Mouse (Mus musculus): ENCODE data around the gene Sox18.

Gene Sox18

DNA sequence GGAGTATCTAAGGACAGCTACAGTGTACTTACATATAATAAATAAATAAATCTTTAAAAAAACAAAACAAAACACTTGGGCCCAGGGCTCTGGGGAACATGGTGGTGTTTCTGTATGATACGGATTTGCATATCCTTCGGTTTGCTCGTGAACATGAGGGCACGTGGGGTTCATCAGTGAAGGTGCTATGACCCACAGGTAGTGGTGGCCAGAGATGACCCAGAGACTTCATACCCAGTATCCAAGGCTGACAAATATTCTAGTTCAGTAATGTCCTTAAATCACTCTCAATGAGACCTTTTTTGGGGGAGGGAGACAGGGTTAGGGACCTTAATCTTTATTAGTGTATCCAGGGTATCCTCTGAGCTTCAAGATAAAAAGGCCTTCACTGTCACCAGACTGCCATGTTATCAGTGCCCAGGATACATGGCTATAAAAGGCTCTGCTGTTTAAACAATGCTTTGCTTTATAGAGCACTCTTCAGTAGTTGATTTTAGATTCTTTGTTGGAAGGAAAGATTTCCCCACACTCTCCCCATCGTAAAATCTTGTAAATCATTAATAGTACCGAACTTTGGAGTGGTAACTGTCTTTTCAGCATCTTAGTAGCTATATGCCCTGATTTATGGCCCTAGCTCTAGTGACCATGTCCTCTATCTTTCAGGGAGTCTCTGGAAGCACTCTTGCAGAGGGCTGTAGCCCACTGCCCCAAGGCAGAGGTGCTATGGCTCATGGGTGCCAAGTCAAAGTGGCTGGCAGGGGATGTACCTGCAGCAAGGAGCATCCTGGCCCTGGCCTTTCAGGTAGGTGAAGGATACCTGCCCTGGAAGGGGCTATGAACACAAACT lies 24.6 kb downstream of the Sox18 start:
- no peak for DNase-seq (ENCODE audit: low read depth)

DNA sequence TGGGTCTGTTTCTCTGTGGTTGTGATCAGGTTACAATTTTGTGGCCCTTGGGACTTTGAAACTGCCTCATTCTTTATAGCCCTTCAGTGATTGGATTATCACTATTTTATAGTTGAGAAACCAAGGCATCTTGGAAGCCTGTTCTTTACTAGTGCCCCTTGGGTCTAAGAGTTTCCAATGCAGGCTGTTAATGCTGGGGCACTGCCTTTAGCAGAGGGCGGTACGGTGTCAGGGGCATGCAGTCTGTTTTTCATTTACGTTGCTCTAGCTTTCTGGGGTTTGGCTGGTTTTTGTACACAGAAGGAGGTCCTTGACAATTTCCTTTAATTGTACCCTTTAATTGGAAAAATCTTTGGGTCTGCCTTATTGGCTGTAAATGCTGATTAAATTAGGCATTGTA lies 25.8 kb downstream of the Sox18 start:
- DNase-seq (ENCODE audit: low read depth), result no peak

DNA sequence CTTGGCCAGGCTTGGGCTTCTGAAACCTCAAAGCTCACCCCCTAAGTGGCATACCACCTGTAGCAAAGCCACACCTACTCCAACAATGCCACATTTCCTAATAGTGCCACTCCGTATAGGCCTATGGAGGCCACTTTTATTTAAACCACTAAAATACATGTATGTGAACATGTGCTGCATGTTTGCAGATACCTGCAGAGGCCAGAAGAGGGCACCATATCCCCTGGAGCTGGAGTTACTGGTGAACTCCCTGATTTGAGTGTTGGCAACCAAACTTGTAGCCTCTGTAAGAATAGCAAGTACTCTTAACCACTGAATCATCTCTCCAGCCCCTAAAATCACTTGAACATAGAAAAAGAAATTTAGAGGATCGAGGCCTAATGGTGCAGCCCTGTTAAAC lies 27.1 kb downstream of the Sox18 start:
- peak; percentile 80 for DNase-seq (ENCODE audit: low read depth)

DNA sequence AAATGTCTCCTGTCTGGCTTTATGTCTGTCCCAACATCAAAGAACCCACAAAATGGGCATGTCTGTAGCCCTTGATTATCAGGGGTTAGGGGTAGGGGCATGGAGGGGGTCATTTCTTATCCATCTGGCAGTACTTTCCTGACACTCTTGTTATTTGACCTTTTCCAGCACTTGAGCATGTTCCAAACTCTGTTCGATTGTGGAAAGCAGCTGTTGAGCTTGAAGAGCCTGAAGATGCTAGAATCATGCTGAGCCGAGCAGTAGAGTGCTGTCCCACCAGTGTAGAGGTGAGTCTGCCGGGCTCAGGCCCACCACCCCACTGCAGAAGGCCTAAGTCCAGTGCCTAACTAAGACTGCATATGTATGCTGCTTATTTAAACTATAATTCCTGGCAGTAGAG lies 35.6 kb downstream of the Sox18 start:
- DNase-seq (ENCODE audit: low read depth), result no peak

DNA sequence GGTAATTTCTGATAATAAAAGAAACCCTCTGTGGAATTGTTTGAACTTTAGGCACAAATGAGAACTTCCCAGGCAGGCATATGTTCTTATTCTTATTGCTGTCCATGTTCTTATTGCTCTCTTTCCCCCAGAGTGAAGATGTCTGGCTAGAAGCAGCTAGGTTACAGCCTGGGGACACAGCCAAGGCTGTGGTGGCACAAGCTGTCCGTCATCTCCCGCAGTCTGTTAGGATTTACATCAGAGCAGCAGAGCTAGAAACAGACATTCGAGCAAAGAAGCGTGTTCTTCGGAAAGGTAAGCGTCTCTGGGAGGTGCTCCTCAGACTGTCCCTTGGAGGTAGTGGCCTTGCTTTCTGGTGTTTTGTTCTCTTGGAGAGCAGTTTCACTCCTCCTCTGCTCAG lies 38.8 kb downstream of the Sox18 start:
- DNase-seq (ENCODE audit: low read depth), result no peak

DNA sequence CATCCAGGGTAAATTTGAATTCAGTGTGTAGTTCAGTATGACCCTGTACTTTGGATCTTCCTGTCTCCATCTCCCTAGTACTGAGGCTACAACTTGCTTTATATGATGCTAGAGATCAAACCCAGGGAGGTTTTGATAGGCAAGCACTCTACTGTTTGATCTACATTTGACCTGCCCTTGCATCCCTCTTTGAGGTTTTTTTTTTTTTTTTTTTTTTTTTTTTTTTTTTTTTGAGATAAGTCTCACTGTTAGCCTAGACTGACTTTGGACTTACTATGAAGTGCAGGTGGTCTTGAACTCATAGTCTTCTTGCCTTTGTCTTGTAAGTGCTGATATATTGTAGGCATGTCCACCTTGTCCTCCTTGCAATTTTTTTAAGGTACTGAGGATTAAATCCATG lies 43.0 kb downstream of the Sox18 start:
- DNase-seq (ENCODE audit: low read depth), result no peak

DNA sequence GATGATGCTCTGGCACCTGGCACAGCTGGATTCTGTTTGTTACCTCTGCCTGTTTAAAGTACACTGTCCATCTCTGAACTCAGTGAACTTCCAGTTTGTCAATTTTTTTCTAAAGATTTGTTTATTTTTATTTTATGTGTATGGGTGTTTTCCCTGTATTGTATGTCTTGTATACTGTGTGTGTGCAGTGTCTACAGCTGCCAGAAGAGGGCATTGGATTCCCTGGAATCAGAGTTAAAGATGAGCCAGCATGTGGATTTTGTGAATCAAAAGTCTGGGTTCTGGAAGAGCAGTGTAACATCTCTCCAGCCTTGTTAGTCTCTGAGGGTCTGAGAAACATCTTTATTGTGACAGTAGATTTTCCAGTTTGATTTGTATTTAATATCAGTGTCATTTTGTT lies 48.0 kb downstream of the Sox18 start:
- DNase-seq (ENCODE audit: low read depth), result peak; percentile 57

Data from 416B (cell line).